In the genomic region with DNA sequence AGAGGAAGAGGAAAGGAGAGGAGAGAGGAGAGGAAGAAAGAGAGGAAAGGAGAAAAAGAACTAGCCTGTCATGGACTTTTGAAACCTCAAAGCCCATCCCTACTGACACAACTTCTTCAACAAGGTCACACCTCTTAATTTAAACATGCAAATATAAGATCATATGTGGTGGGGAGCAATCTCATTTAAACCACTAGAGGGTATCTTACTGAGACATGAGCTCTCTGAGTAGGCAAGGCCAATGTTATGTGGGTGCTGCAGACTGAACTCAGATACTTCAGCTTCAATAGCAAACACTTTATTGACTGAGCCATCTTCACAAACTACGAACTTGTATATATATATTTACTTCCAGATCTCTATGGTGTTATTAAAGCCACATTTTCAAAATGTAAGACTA, we compare ENCODE assay signal across 26 mouse cellular contexts.
A peak's percentile ranks its signal among the peaks of the same experiment; 100 is the strongest.
DNase-seq lines count a peak whose midpoint lies in the region; ATAC-seq and TF ChIP-seq lines count a peak whose summit lies in the region.
"Had no signal": no experiment of that assay in that cellular context is flagged by ENCODE, and none has a peak within 500 bp of the region (broad histone marks: within the 10 kb centered on the region; RNA-seq: fewer than 3 reads in every experiment).

No protein-coding gene starts in this region.

- ATAC-seq in lung, embryonic 14.5 days (ENCODE audit: insufficient read depth): no peak
- ATAC-seq in lung, postnatal 0 days: no peak
- no peak for ATAC-seq in stomach, postnatal 0 days (ENCODE audit: low FRiP score, low TSS enrichment)
- ATAC-seq in liver, embryonic 11.5 days (replicated peaks; ENCODE audit: low FRiP score): no peak
- ATAC-seq: forebrain, postnatal 0 days; inflammation-experienced regulatory T-cells, adult 6 months; midbrain, embryonic 13.5 days had no signal

- no peaks in the 10 kb centered on the region for H3K4me1 ChIP-seq in lung, embryonic 14.5 days (ENCODE audit: insufficient read depth)
- no peaks in the 10 kb centered on the region for H3K4me1 ChIP-seq in lung, postnatal 0 days (ENCODE audit: insufficient read depth, low read depth, low read length)
- H3K4me1 ChIP-seq in stomach, postnatal 0 days (replicated peaks; ENCODE audit: control insufficient read depth, insufficient read depth): no peaks in the 10 kb centered on the region
- H3K4me1 ChIP-seq in liver, embryonic 11.5 days (replicated peaks; ENCODE audit: control insufficient read depth, insufficient read depth, low read length): no peaks in the 10 kb centered on the region
- H3K4me1 ChIP-seq: embryonic facial prominence, embryonic 12.5 days; heart, embryonic 15.5 days; hindbrain, embryonic 13.5 days; limb, embryonic 15.5 days; midbrain, embryonic 13.5 days had no signal

- H3K27me3 ChIP-seq in lung, embryonic 14.5 days (ENCODE audit: insufficient read depth, low read length): no peaks in the 10 kb centered on the region
- H3K27me3 ChIP-seq in lung, postnatal 0 days (replicated peaks; ENCODE audit: insufficient read depth, low read length): no peaks in the 10 kb centered on the region
- no peaks in the 10 kb centered on the region for H3K27me3 ChIP-seq in stomach, postnatal 0 days (ENCODE audit: control insufficient read depth, insufficient read depth, low read length)
- H3K27me3 ChIP-seq in liver, embryonic 11.5 days (replicated peaks; ENCODE audit: control insufficient read depth, insufficient read depth, low read length): no peaks in the 10 kb centered on the region
- H3K27me3 ChIP-seq: embryonic facial prominence, embryonic 12.5 days; heart, embryonic 15.5 days; hindbrain, embryonic 13.5 days; limb, embryonic 15.5 days; midbrain, embryonic 13.5 days had no signal

- H3K9me3 ChIP-seq in lung, embryonic 14.5 days (ENCODE audit: low read depth, low read length): no peaks in the 10 kb centered on the region
- H3K9me3 ChIP-seq in lung, postnatal 0 days (ENCODE audit: low read length): no peaks in the 10 kb centered on the region
- no peaks in the 10 kb centered on the region for H3K9me3 ChIP-seq in stomach, postnatal 0 days (ENCODE audit: control insufficient read depth, low read length)
- no peaks in the 10 kb centered on the region for H3K9me3 ChIP-seq in liver, embryonic 11.5 days (ENCODE audit: control insufficient read depth, low read length)
- H3K9me3 ChIP-seq: embryonic facial prominence, embryonic 12.5 days; G1E; heart, embryonic 15.5 days; hindbrain, embryonic 13.5 days; limb, embryonic 15.5 days; midbrain, embryonic 13.5 days had no signal

- H3K4me3 ChIP-seq in lung, embryonic 14.5 days (ENCODE audit: low read depth, low read length): no peak overlapping the region
- no peak overlapping the region for H3K4me3 ChIP-seq in lung, postnatal 0 days (ENCODE audit: low read depth, low read length)
- H3K4me3 ChIP-seq in stomach, postnatal 0 days (ENCODE audit: low read depth, low read length): no peak overlapping the region
- H3K4me3 ChIP-seq in liver, embryonic 11.5 days (ENCODE audit: low read depth, low read length): no peak overlapping the region
- H3K4me3 ChIP-seq: embryonic facial prominence, embryonic 12.5 days; heart, embryonic 15.5 days; hindbrain, embryonic 13.5 days; limb, embryonic 15.5 days; midbrain, embryonic 13.5 days had no signal

- peak; percentile 28 for DNase-seq in lung, embryonic 14.5 days
- no peak for DNase-seq in lung, postnatal 0 days (ENCODE audit: low spot score)
- peak; percentile 2 for DNase-seq in MEL-GATA-1-ER (ENCODE audit: extremely low read depth, low read depth)
- DNase-seq in induced T-regulatory cell, adult 2 months (ENCODE audit: low read depth): peak; percentile 19
- DNase-seq in stomach, postnatal 0 days (ENCODE audit: low spot score): no peak
- no peak for DNase-seq in liver, embryonic 11.5 days (ENCODE audit: low spot score)
- DNase-seq in gastrocnemius, postnatal 36 days: no peak
- DNase-seq: cerebellum, adult 11-12 months; cerebellum, postnatal 10 days; forebrain, postnatal 0 days; gastrocnemius, postnatal 25 days; heart, postnatal 36 days; kidney, adult 9 months; kidney, postnatal 36 days; layer of hippocampus, adult 9-11 months; left cerebral cortex, postnatal 4 days; right cerebral cortex, postnatal 25 days; spleen, adult 18-20 months; thymus, postnatal 4 days had no signal

- 90% methylated on average over 1 of the region's 1 CpGs for WGBS in lung, embryonic 14.5 days
- WGBS in lung, postnatal 0 days: 80% methylated on average over 1 of the region's 1 CpGs
- WGBS in stomach, postnatal 0 days: 90% methylated on average over 1 of the region's 1 CpGs
- 88% methylated on average over 1 of the region's 1 CpGs for WGBS in liver, embryonic 11.5 days

- TF ChIP-seq CTCF in lung, embryonic 14.5 days (IDR thresholded peaks at IDR 0.05; ENCODE audit: low read depth): peak; percentile 33; the same call in 1 of the 2 replicates
- no peak for TF ChIP-seq CTCF in lung, postnatal 0 days (IDR thresholded peaks at IDR 0.05)
- TF ChIP-seq CTCF in stomach, postnatal 0 days (IDR thresholded peaks at IDR 0.05; ENCODE audit: low read depth): peak; percentile 27

- H3K4me2 ChIP-seq in lung, embryonic 14.5 days: no peak overlapping the region
- no peak overlapping the region for H3K4me2 ChIP-seq in lung, postnatal 0 days (replicated peaks; ENCODE audit: low read depth, low read length)
- H3K4me2 ChIP-seq in stomach, postnatal 0 days (replicated peaks; ENCODE audit: low read depth): no peak overlapping the region
- H3K4me2 ChIP-seq in liver, embryonic 11.5 days: no peak overlapping the region
- H3K4me2 ChIP-seq: embryonic facial prominence, embryonic 12.5 days; heart, embryonic 15.5 days; hindbrain, embryonic 13.5 days; limb, embryonic 15.5 days; midbrain, embryonic 13.5 days had no signal

- intact Hi-C loops in gastrocnemius, postnatal 36 days (cut with DNase I): no loop called here

- no peaks in the 10 kb centered on the region for H3K36me3 ChIP-seq in lung, embryonic 14.5 days (ENCODE audit: insufficient read depth)
- H3K36me3 ChIP-seq in lung, postnatal 0 days (ENCODE audit: insufficient read depth, low read length): no peaks in the 10 kb centered on the region
- H3K36me3 ChIP-seq in stomach, postnatal 0 days (ENCODE audit: control insufficient read depth, insufficient read depth, low read length): no peaks in the 10 kb centered on the region
- H3K36me3 ChIP-seq in liver, embryonic 11.5 days (ENCODE audit: control insufficient read depth, insufficient read depth, low read length): no peaks in the 10 kb centered on the region
- H3K36me3 ChIP-seq: embryonic facial prominence, embryonic 12.5 days; G1E; heart, embryonic 15.5 days; hindbrain, embryonic 13.5 days; limb, embryonic 15.5 days; midbrain, embryonic 13.5 days had no signal

- TF ChIP-seq EP300 in lung, postnatal 0 days (IDR thresholded peaks at IDR 0.05): no peak
- no peak for TF ChIP-seq EP300 in stomach, postnatal 0 days (optimal IDR thresholded peaks at IDR 0.05)

- no peak overlapping the region for H3K27ac ChIP-seq in lung, embryonic 14.5 days (ENCODE audit: low read depth)
- no peak overlapping the region for H3K27ac ChIP-seq in lung, postnatal 0 days (ENCODE audit: low read length)
- no peak overlapping the region for H3K27ac ChIP-seq in stomach, postnatal 0 days (replicated peaks)
- H3K27ac ChIP-seq in liver, embryonic 11.5 days (ENCODE audit: low read depth, low read length): no peak overlapping the region
- H3K27ac ChIP-seq: embryonic facial prominence, embryonic 12.5 days; heart, embryonic 15.5 days; hindbrain, embryonic 13.5 days; limb, embryonic 15.5 days; midbrain, embryonic 13.5 days had no signal

- H3K9ac ChIP-seq in lung, embryonic 14.5 days: no peak overlapping the region
- no peak overlapping the region for H3K9ac ChIP-seq in lung, postnatal 0 days (replicated peaks; ENCODE audit: low read depth)
- H3K9ac ChIP-seq in stomach, postnatal 0 days (ENCODE audit: low read length): no peak overlapping the region
- no peak overlapping the region for H3K9ac ChIP-seq in liver, embryonic 11.5 days (ENCODE audit: low read depth, low read length)
- H3K9ac ChIP-seq: embryonic facial prominence, embryonic 12.5 days; forebrain, postnatal 0 days; heart, embryonic 15.5 days; hindbrain, embryonic 13.5 days; limb, embryonic 15.5 days; midbrain, embryonic 13.5 days had no signal

Comparison
In these comparisons a context has a peak if more than half of its experiments do, and no peak if none do; other contexts are left out.
1. DNase-seq: peak in lung, embryonic 14.5 days (single experiment), MEL-GATA-1-ER (single experiment) and induced T-regulatory cell, adult 2 months (single experiment); none in lung, postnatal 0 days (single experiment), stomach, postnatal 0 days (single experiment), liver, embryonic 11.5 days (single experiment) and gastrocnemius, postnatal 36 days (0 of 2).